Mouse (Mus musculus): ENCODE data around the gene Rdh9. TPM values are rescaled to one million over a fixed set of nuclear protein-coding genes. Genes with fewer than 3 reads are reported as not detected.
"Not testable (repeated sequence)": the region's sequence is repeated elsewhere in the genome, so short reads cannot be mapped to it uniquely, and the experiment has no call there.

The Rdh9 gene
- polyA plus RNA-seq, 1 experiment from 2014 or later = 0.38 TPM

- H3K4me3 ChIP-seq (ENCODE audit: low read depth, low read length); H3K4me2 ChIP-seq (ENCODE audit: low read depth, low read length); H3K36me3 ChIP-seq (ENCODE audit: control insufficient read depth, insufficient read depth, low read length); H3K9ac ChIP-seq (ENCODE audit: low read depth, low read length); H3K27me3 ChIP-seq (replicated peaks; ENCODE audit: control insufficient read depth, insufficient read depth, low read length); DNase-seq (ENCODE audit: low spot score); H3K9me3 ChIP-seq (ENCODE audit: control insufficient read depth, low read length); H3K27ac ChIP-seq (replicated peaks; ENCODE audit: low read depth, low read length); ATAC-seq (ENCODE audit: low read depth); H3K4me1 ChIP-seq (ENCODE audit: control insufficient read depth, insufficient read depth, low read length): not testable (repeated sequence)
- WGBS = 94% methylated on average over 17 of the region's 17 CpGs
These were observed 6.1 kb downstream of the Rdh9 start for GRCm38 (mm10) chr10:127782321-127782720.

GRCm38 (mm10) chr10:127785411-127785810, 9.2 kb downstream of the Rdh9 start:
- H3K4me2 ChIP-seq (ENCODE audit: low read depth, low read length); DNase-seq (ENCODE audit: low spot score); H3K36me3 ChIP-seq (ENCODE audit: control insufficient read depth, insufficient read depth, low read length); H3K4me3 ChIP-seq (ENCODE audit: low read depth, low read length); H3K4me1 ChIP-seq (ENCODE audit: control insufficient read depth, insufficient read depth, low read length); H3K9ac ChIP-seq (ENCODE audit: low read depth, low read length); ATAC-seq (ENCODE audit: low read depth); H3K9me3 ChIP-seq (ENCODE audit: control insufficient read depth, low read length); H3K27me3 ChIP-seq (replicated peaks; ENCODE audit: control insufficient read depth, insufficient read depth, low read length); H3K27ac ChIP-seq (replicated peaks; ENCODE audit: low read depth, low read length): not testable (repeated sequence)
- WGBS = 82% methylated on average over 1 of the region's 1 CpGs

GRCm38 (mm10) chr10:127799295-127799694, 23.1 kb downstream of the Rdh9 start:
- no peak overlapping the region for H3K9ac ChIP-seq (ENCODE audit: low read depth, low read length)
- H3K27me3 ChIP-seq (replicated peaks; ENCODE audit: control insufficient read depth, insufficient read depth, low read length) = no peaks in the 10 kb centered on the region
- H3K4me2 ChIP-seq (ENCODE audit: low read depth, low read length) = no peak overlapping the region
- ATAC-seq (ENCODE audit: low read depth) (no peak), DNase-seq (ENCODE audit: low spot score) (no peak)
- no peak overlapping the region for H3K27ac ChIP-seq (replicated peaks; ENCODE audit: low read depth, low read length)
- no peaks in the 10 kb centered on the region for H3K9me3 ChIP-seq (ENCODE audit: control insufficient read depth, low read length)
- 71% methylated on average over 1 of the region's 1 CpGs for WGBS
- no peak overlapping the region for H3K4me3 ChIP-seq (ENCODE audit: low read depth, low read length)
- H3K4me1 ChIP-seq (ENCODE audit: control insufficient read depth, insufficient read depth, low read length) = no peaks in the 10 kb centered on the region
- H3K36me3 ChIP-seq (ENCODE audit: control insufficient read depth, insufficient read depth, low read length) = no peaks in the 10 kb centered on the region

DNA sequence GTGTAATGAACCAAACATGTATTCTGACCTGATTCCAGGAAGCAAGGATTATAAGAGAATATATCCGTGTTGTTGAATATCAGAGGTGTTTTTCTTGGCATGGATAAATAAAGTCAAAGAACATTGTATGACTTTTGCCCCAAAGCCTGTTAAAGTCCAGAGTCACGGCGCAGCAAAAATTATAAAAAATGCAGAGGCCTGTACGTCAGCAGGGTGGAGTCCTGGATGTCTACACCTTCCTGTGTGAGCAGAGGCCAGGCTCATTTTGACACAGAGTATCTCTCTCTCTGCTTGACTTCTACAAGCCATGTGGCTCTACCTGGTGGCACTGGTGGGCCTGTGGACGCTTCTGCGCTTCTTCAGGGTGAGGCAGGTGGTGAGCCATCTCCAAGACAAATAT, 24.7 kb downstream of the Rdh9 start, which contains the start of gene Rdh16:
Gene Rdh16 (plus strand): TSS at position 262 of the 400 bp plus-strand sequence.
- 86% methylated on average over 6 of the region's 6 CpGs for WGBS
- DNase-seq (ENCODE audit: low spot score) = no peak
- H3K9ac ChIP-seq (ENCODE audit: low read depth, low read length) = no peak within 1 kb of the TSS

GRCm38 (mm10) chr10:127801612-127802011, 25.4 kb downstream of the Rdh9 start:
- Histone ChIP-seq H3K9me3 (ENCODE audit: control insufficient read depth, low read length) (no peaks in the 10 kb centered on the region), H3K27ac (replicated peaks; ENCODE audit: low read depth, low read length) (no peak overlapping the region), H3K4me1 (ENCODE audit: control insufficient read depth, insufficient read depth, low read length) (no peaks in the 10 kb centered on the region), H3K27me3 (replicated peaks; ENCODE audit: control insufficient read depth, insufficient read depth, low read length) (no peaks in the 10 kb centered on the region), H3K36me3 (ENCODE audit: control insufficient read depth, insufficient read depth, low read length) (no peaks in the 10 kb centered on the region), H3K4me2 (ENCODE audit: low read depth, low read length) (no peak overlapping the region), H3K4me3 (ENCODE audit: low read depth, low read length) (no peak overlapping the region), H3K9ac (ENCODE audit: low read depth, low read length) (no peak overlapping the region)
- no peak for ATAC-seq (ENCODE audit: low read depth)
- WGBS = 68% methylated on average over 2 of the region's 2 CpGs
- DNase-seq (ENCODE audit: low spot score) = no peak

More for the DNA sequence above, 24.7 kb downstream of the Rdh9 start, which contains the start of gene Rdh16:
- no peak within 1 kb of the TSS for H3K4me3 ChIP-seq (ENCODE audit: low read depth, low read length)
- H3K9me3 ChIP-seq (ENCODE audit: control insufficient read depth, low read length) = no peaks in the 10 kb centered on the region
- no peaks in the 10 kb centered on the region for H3K36me3 ChIP-seq (ENCODE audit: control insufficient read depth, insufficient read depth, low read length)
- H3K4me2 ChIP-seq (ENCODE audit: low read depth, low read length) = no peak within 1 kb of the TSS
- H3K27ac ChIP-seq (replicated peaks; ENCODE audit: low read depth, low read length) = no peak within 1 kb of the TSS
- no peak for ATAC-seq (ENCODE audit: low read depth)
- H3K4me1 ChIP-seq (ENCODE audit: control insufficient read depth, insufficient read depth, low read length) = no peaks in the 10 kb centered on the region
- no peaks in the 10 kb centered on the region for H3K27me3 ChIP-seq (replicated peaks; ENCODE audit: control insufficient read depth, insufficient read depth, low read length)

GRCm38 (mm10) chr10:127802236-127802635, 26.1 kb downstream of the Rdh9 start:
- H3K36me3 ChIP-seq (ENCODE audit: control insufficient read depth, insufficient read depth, low read length) = no peaks in the 10 kb centered on the region
- 69% methylated on average over 5 of the region's 5 CpGs for WGBS
- no peak overlapping the region for H3K4me3 ChIP-seq (ENCODE audit: low read depth, low read length)
- no peak overlapping the region for H3K9ac ChIP-seq (ENCODE audit: low read depth, low read length)
- no peak for ATAC-seq (ENCODE audit: low read depth)
- no peak for DNase-seq (ENCODE audit: low spot score)
- no peak overlapping the region for H3K4me2 ChIP-seq (ENCODE audit: low read depth, low read length)
- H3K4me1 ChIP-seq (ENCODE audit: control insufficient read depth, insufficient read depth, low read length) = no peaks in the 10 kb centered on the region
- no peaks in the 10 kb centered on the region for H3K27me3 ChIP-seq (replicated peaks; ENCODE audit: control insufficient read depth, insufficient read depth, low read length)
- no peaks in the 10 kb centered on the region for H3K9me3 ChIP-seq (ENCODE audit: control insufficient read depth, low read length)
- no peak overlapping the region for H3K27ac ChIP-seq (replicated peaks; ENCODE audit: low read depth, low read length)

GRCm38 (mm10) chr10:127804416-127804815, 28.2 kb downstream of the Rdh9 start:
- no peak for DNase-seq (ENCODE audit: low spot score)
- Histone ChIP-seq H3K4me2 (ENCODE audit: low read depth, low read length) (no peak overlapping the region), H3K9me3 (ENCODE audit: control insufficient read depth, low read length) (no peaks in the 10 kb centered on the region), H3K4me1 (ENCODE audit: control insufficient read depth, insufficient read depth, low read length) (no peaks in the 10 kb centered on the region), H3K9ac (ENCODE audit: low read depth, low read length) (no peak overlapping the region), H3K27ac (replicated peaks; ENCODE audit: low read depth, low read length) (no peak overlapping the region), H3K36me3 (ENCODE audit: control insufficient read depth, insufficient read depth, low read length) (no peaks in the 10 kb centered on the region), H3K4me3 (ENCODE audit: low read depth, low read length) (no peak overlapping the region), H3K27me3 (replicated peaks; ENCODE audit: control insufficient read depth, insufficient read depth, low read length) (no peaks in the 10 kb centered on the region)
- 66% methylated on average over 7 of the region's 7 CpGs for WGBS
- ATAC-seq (ENCODE audit: low read depth) = no peak

DNA sequence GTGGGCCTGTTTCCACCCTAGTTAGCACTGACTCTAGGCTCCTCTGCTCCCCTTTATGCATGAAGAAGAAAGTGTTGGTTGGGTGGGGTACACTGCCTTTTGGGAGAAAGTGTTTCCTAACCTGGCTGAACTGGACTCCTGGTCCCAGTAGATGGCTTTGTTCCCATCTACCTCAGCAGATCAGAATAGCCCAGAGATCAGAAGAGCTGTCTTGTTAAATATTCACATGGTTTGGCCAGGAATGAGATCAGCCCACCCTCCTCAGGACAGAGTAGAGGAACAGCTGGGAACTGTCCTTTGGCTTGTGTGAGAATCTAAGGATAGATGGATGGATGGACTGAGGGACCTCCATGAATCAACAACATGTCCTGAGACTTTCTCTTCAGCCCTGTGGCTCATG, 39.7 kb downstream of the Rdh9 start:
- DNase-seq (ENCODE audit: low spot score) = no peak
- Histone ChIP-seq H3K27ac (replicated peaks; ENCODE audit: low read depth, low read length) (no peak overlapping the region), H3K9me3 (ENCODE audit: control insufficient read depth, low read length) (0 out of 2 replicates have a peak, but pooled peaks cover 2% of the 10 kb centered on the region), H3K4me3 (ENCODE audit: low read depth, low read length) (no peak overlapping the region), H3K4me1 (ENCODE audit: control insufficient read depth, insufficient read depth, low read length) (no peaks in the 10 kb centered on the region), H3K4me2 (ENCODE audit: low read depth, low read length) (no peak overlapping the region), H3K36me3 (ENCODE audit: control insufficient read depth, insufficient read depth, low read length) (no peaks in the 10 kb centered on the region), H3K27me3 (replicated peaks; ENCODE audit: control insufficient read depth, insufficient read depth, low read length) (no peaks in the 10 kb centered on the region), H3K9ac (ENCODE audit: low read depth, low read length) (no peak overlapping the region)
- ATAC-seq (ENCODE audit: low read depth) = no peak

GRCm38 (mm10) chr10:127817268-127817910, 41.2 kb downstream of the Rdh9 start:
- DNase-seq (ENCODE audit: low spot score) = peak; percentile 31
- not testable (repeated sequence) for H3K9ac ChIP-seq (ENCODE audit: low read depth, low read length); H3K9me3 ChIP-seq (ENCODE audit: control insufficient read depth, low read length); H3K36me3 ChIP-seq (ENCODE audit: control insufficient read depth, insufficient read depth, low read length); H3K4me3 ChIP-seq (ENCODE audit: low read depth, low read length); H3K4me1 ChIP-seq (ENCODE audit: control insufficient read depth, insufficient read depth, low read length); H3K4me2 ChIP-seq (ENCODE audit: low read depth, low read length); ATAC-seq (ENCODE audit: low read depth); H3K27me3 ChIP-seq (replicated peaks; ENCODE audit: control insufficient read depth, insufficient read depth, low read length); H3K27ac ChIP-seq (replicated peaks; ENCODE audit: low read depth, low read length)
- WGBS = 74% methylated on average over 4 of the region's 4 CpGs

Measured in embryonic facial prominence, embryonic 14.5 days (tissue).